Mouse (Mus musculus): Measurements from ENCODE around the gene Golt1a. TPM values are rescaled to one million over a fixed set of nuclear protein-coding genes. Genes with fewer than 3 reads are reported as not detected.

Gene Golt1a
- total RNA-seq (2023) = not detected

DNA sequence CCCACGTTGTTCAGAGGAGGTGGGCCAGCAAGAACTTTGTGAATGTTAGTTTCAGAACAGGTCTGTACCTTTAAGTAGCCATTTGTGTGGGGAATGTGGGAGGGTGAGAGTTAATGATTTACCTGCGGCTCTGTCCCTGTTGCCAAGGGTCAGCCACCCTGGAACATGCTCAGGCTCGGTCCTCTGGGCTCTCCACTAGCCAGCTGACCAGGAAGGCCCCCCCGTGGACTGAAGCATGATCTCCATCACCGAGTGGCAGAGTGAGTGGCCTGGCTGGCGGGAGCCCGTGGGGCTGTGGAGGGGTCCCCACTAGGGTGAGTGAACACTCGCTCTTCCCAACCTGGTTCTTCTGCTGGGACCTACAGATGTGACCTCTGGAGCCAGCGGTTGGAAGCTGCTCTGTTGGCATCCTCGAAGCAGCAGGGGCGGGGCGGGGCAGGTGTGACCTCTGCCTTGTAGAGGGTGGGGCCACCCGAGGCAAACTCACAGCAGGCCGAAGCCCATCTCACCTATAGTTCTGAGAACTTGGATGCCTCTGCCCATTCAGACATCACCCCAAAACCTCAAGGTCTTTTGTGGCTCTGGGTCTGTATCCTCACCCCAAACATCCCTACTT, at the start of gene Golt1a:
Gene Golt1a, plus strand, starts transcription at position 149 of the 616 bp plus-strand sequence.

GRCm38 (mm10) chr1:133321267-133321925, 11.8 kb downstream of the Golt1a start, which contains the start of gene Kiss1:
Kiss1 (plus strand) TSS chr1:133321875.

GRCm38 (mm10) chr1:133350210-133350609, 40.6 kb downstream of the Golt1a start, which contains the start of gene Ren1:
Ren1 (plus strand) TSS chr1:133350510.

DNA sequence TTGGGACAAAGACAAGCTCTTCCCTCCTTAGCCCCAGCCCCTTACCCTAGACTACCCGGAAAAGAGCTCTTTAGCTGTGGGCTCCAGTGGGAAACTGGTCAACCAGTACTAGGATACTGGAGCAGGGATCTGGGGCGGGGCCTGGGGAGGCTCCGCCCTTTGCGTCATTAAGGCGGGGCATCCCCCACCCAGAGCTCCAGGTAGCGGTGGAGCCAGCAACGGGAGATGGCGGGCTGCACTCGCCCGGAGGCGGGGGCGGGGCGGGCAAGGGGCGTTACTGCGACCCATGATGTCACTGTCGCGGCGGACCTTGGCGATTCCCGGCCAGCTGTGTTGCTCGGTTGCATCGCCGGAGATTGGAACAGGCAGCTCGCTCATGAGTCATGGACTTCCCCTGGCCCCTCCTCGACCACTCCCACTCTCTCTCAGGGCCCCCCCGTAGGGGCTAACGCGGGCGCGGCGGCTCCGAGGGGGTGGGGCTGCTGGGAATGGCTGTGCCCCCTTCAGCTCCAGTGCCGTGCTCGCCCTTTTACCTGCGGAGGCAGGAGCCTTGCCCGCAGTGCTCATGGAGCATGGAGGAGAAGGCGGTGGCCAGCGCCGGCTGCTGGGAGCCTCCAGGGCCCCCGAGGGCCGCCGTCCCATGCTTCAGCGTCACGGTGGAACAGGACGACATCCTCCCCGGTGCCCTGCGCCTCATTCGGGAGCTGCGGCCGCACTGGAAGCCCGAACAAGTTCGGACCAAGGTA, 53.8 kb downstream of the Golt1a start, which contains the start of gene Etnk2:
Gene Etnk2, plus strand, starts transcription at position 297 of the 746 bp plus-strand sequence.

Other genes with a start within 250 kb of the Golt1a start
- gene Ppp1r15b, start 178.7 kb upstream of the Golt1a start, total RNA-seq (2023) = 100 to 1,000 TPM; 103 to 110 TPM
- 10 to 100 TPM; 18.2 to 20.8 TPM for gene Plekha6, start 145.6 kb upstream of the Golt1a start, total RNA-seq (2023)
- gene Kiss1, start 12.1 kb downstream of the Golt1a start, total RNA-seq (2023) = not detected
- not detected for gene Ren1, start 40.7 kb downstream of the Golt1a start, total RNA-seq (2023)
- gene Etnk2, start 53.8 kb downstream of the Golt1a start, total RNA-seq (2023) = not detected
- 1 to 10 TPM in 1 of 2 experiments, under 1 TPM in 1; 0.68 to 2.9 TPM for gene Sox13, start 114.6 kb downstream of the Golt1a start, total RNA-seq (2023)